Mouse (Mus musculus): ENCODE data around the gene Gm2174. TPM values are rescaled to one million over a fixed set of nuclear protein-coding genes. Genes with fewer than 3 reads are reported as not detected.

Gene Gm2174
- polyA plus RNA-seq (2015; fragmentation: Nextera tagmentation; extraction: Ambion mirVana) = 0.69 and 0.77 TPM in 2 replicates

DNA sequence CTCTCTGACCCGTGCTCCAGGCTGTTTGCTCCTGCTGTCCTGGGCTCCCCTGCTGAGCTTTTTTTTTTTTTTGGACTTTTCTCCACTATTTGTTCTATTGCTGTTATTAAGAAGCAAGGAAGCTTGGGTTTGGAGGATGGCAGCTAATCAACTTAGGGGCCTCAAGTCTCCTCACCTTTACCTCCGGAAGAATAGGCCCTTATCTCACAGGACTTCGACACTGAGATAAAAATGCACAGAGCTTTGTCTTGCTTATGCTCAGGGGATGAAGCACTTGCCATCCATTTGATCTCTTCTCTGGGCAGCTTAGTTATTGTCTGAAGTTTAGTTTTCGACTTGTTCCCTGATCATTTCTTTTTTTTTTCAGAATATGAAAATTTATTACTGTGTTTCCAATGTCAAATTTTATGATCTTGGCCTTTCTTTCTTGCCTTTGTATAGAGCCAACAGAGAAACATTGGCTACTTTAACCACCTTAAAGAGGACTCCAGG lies at the start of gene Gm2174:
Gene Gm2174 (plus strand): TSS at position 442 of the 492 bp plus-strand sequence.
- WGBS = 52% methylated on average over 4 of the region's 4 CpGs
- H3K4me3 ChIP-seq (ENCODE audit: low read depth, low read length) = no peak within 1 kb of the TSS
- ATAC-seq = no peak

DNA sequence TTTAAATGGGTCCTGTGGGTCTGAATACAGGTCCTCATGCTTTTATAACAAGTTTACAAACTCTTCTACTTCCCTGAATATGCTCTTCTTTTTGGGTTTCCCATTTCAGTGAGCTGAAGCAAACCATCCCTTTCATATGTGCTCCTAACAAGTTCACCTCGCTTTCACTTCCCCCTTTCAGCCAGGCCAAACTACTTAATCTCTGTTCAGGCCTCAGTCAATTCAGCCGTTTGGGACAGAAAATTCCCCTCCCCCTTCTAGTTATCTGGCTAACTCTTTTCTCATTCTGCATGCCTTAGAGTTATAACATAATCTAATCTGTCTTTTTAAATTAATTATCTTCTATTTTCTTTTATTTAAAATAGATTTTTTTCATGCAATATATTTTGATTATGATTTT lies 43.1 kb upstream of the Gm2174 start:
- H3K27me3 ChIP-seq (replicated peaks; ENCODE audit: control insufficient read depth, insufficient read depth, low read length) = no peaks in the 10 kb centered on the region
- H3K4me1 ChIP-seq (replicated peaks; ENCODE audit: control insufficient read depth, insufficient read depth, low read length) = no peaks in the 10 kb centered on the region
- no peak overlapping the region for H3K27ac ChIP-seq (ENCODE audit: low read depth, low read length)
- ATAC-seq = no peak
- H3K9me3 ChIP-seq (ENCODE audit: control insufficient read depth) = no peaks in the 10 kb centered on the region
- H3K36me3 ChIP-seq (ENCODE audit: control insufficient read depth, insufficient read depth) = no peaks in the 10 kb centered on the region
- no peak overlapping the region for H3K4me3 ChIP-seq (ENCODE audit: low read depth, low read length)
- no peak overlapping the region for H3K9ac ChIP-seq (ENCODE audit: low read depth, low read length)
- no peak for TF ChIP-seq CTCF (IDR thresholded peaks at IDR 0.05; ENCODE audit: low read depth)
- 42% methylated on average over 2 of the region's 2 CpGs for WGBS
- H3K4me2 ChIP-seq (replicated peaks; ENCODE audit: low read depth) = no peak overlapping the region

More for the DNA sequence above, at the start of gene Gm2174:
- no peaks in the 10 kb centered on the region for H3K36me3 ChIP-seq (ENCODE audit: control insufficient read depth, insufficient read depth)
- TF ChIP-seq CTCF (IDR thresholded peaks at IDR 0.05; ENCODE audit: low read depth) = no peak
- H3K4me1 ChIP-seq (replicated peaks; ENCODE audit: control insufficient read depth, insufficient read depth, low read length) = no peaks in the 10 kb centered on the region
- no peak within 1 kb of the TSS for H3K4me2 ChIP-seq (replicated peaks; ENCODE audit: low read depth)
- no peak within 1 kb of the TSS for H3K27ac ChIP-seq (ENCODE audit: low read depth, low read length)
- no peaks in the 10 kb centered on the region for H3K9me3 ChIP-seq (ENCODE audit: control insufficient read depth)
- no peak within 1 kb of the TSS for H3K9ac ChIP-seq (ENCODE audit: low read depth, low read length)
- no peaks in the 10 kb centered on the region for H3K27me3 ChIP-seq (replicated peaks; ENCODE audit: control insufficient read depth, insufficient read depth, low read length)

DNA sequence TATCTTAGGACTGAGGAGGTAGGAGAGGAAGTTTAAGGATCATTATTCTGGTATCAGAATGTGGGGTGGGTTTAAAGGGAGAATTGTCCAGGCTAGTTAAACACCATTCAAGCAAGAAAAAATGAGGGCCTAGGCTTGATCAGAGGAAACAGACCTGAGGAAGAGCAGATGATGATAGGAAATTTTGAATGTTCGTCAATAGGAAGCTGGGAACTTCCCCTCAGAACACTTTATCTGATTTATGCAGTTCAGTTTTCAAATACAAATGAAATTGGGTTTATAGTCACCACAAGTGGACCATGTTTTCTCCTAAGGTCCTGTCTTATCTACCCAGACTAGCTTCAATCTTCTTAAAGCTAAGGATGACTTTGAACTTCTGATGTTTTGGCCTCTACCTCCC lies 42.3 kb upstream of the Gm2174 start:
- H3K4me1 ChIP-seq (replicated peaks; ENCODE audit: control insufficient read depth, insufficient read depth, low read length) = no peaks in the 10 kb centered on the region
- no peak overlapping the region for H3K4me2 ChIP-seq (replicated peaks; ENCODE audit: low read depth)
- ATAC-seq = no peak
- WGBS = 52% methylated on average over 1 of the region's 1 CpGs
- H3K4me3 ChIP-seq (ENCODE audit: low read depth, low read length) = no peak overlapping the region
- TF ChIP-seq CTCF (IDR thresholded peaks at IDR 0.05; ENCODE audit: low read depth) = no peak
- no peaks in the 10 kb centered on the region for H3K36me3 ChIP-seq (ENCODE audit: control insufficient read depth, insufficient read depth)
- H3K27me3 ChIP-seq (replicated peaks; ENCODE audit: control insufficient read depth, insufficient read depth, low read length) = no peaks in the 10 kb centered on the region
- H3K9me3 ChIP-seq (ENCODE audit: control insufficient read depth) = no peaks in the 10 kb centered on the region
- H3K27ac ChIP-seq (ENCODE audit: low read depth, low read length) = no peak overlapping the region
- no peak overlapping the region for H3K9ac ChIP-seq (ENCODE audit: low read depth, low read length)

DNA sequence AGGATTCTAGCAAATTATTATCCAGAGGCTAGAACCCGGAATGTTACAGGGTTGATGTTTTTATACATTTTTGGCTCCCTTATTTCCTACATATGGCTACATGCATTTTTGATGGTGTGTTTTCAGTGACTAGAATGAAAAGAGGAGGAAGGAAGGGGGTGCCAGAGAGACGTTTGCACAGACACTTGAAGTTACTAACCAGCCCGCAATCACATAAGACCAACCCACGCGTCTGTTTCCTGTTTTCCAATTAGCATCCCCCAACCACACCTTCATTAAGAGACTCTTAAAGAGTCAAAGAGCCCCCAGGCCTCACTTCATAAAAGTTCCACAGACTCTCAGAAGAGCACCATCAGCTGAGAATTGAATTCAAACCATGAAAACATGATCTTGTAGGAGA lies 41.6 kb upstream of the Gm2174 start:
- Histone ChIP-seq H3K36me3 (ENCODE audit: control insufficient read depth, insufficient read depth) (no peaks in the 10 kb centered on the region), H3K9me3 (ENCODE audit: control insufficient read depth) (no peaks in the 10 kb centered on the region), H3K4me1 (replicated peaks; ENCODE audit: control insufficient read depth, insufficient read depth, low read length) (no peaks in the 10 kb centered on the region), H3K27ac (ENCODE audit: low read depth, low read length) (no peak overlapping the region), H3K9ac (ENCODE audit: low read depth, low read length) (no peak overlapping the region), H3K27me3 (replicated peaks; ENCODE audit: control insufficient read depth, insufficient read depth, low read length) (no peaks in the 10 kb centered on the region), H3K4me2 (replicated peaks; ENCODE audit: low read depth) (no peak overlapping the region), H3K4me3 (ENCODE audit: low read depth, low read length) (no peak overlapping the region)
- no peak for TF ChIP-seq CTCF (IDR thresholded peaks at IDR 0.05; ENCODE audit: low read depth)
- ATAC-seq = no peak
- WGBS = 61% methylated on average over 5 of the region's 5 CpGs

DNA sequence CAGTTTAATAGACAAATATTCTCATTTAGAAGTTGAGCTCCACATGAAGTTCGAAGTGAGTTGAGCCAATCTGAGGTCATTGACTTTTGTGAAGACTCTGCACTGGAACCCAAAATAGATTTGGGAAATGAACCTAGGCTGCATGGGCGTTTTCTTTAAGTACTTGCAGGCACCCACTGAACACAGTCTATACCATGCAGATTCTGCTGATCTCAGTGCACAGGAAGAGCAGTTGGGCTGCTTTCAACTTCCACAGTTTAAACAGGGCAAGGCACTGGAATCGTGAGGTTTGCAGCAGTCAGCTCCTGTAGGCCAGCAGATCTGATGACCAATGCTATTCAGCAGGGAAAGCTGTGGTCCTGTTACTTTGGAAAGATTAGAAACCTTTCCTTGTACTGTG lies 31.5 kb upstream of the Gm2174 start:
- Histone ChIP-seq H3K4me2 (replicated peaks; ENCODE audit: low read depth) (no peak overlapping the region), H3K4me1 (replicated peaks; ENCODE audit: control insufficient read depth, insufficient read depth, low read length) (no peaks in the 10 kb centered on the region), H3K4me3 (ENCODE audit: low read depth, low read length) (no peak overlapping the region), H3K9me3 (ENCODE audit: control insufficient read depth) (no peaks in the 10 kb centered on the region), H3K9ac (ENCODE audit: low read depth, low read length) (no peak overlapping the region), H3K27ac (ENCODE audit: low read depth, low read length) (no peak overlapping the region), H3K36me3 (ENCODE audit: control insufficient read depth, insufficient read depth) (no peaks in the 10 kb centered on the region), H3K27me3 (replicated peaks; ENCODE audit: control insufficient read depth, insufficient read depth, low read length) (no peaks in the 10 kb centered on the region)
- TF ChIP-seq CTCF (IDR thresholded peaks at IDR 0.05; ENCODE audit: low read depth) = no peak
- ATAC-seq = no peak
- WGBS = 60% methylated on average over 3 of the region's 3 CpGs

DNA sequence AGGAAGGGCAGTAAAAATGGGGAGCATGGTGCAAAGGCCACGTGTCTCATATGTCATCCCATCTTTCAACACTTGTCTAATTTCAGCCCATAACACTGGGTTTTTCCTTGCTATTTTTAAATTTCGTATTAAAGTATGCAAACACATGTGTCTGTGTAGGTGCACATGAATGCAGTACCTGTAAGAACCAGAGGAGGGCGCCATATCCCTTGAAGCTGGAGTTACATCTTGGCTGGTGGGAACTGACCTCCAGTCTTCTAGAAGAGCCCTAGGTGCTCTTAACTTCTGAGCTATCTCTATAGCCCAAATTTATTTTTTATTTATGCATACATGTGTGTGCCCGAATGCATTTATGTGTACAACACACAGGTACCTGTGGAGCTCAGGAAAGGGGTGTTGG lies 30.2 kb upstream of the Gm2174 start:
- H3K36me3 ChIP-seq (ENCODE audit: control insufficient read depth, insufficient read depth) = no peaks in the 10 kb centered on the region
- no peaks in the 10 kb centered on the region for H3K4me1 ChIP-seq (replicated peaks; ENCODE audit: control insufficient read depth, insufficient read depth, low read length)
- H3K9ac ChIP-seq (ENCODE audit: low read depth, low read length) = no peak overlapping the region
- H3K27me3 ChIP-seq (replicated peaks; ENCODE audit: control insufficient read depth, insufficient read depth, low read length) = no peaks in the 10 kb centered on the region
- no peak; the same call in 1 of the 2 replicates for TF ChIP-seq CTCF (IDR thresholded peaks at IDR 0.05; ENCODE audit: low read depth)
- no peak overlapping the region for H3K27ac ChIP-seq (ENCODE audit: low read depth, low read length)
- H3K4me3 ChIP-seq (ENCODE audit: low read depth, low read length) = no peak overlapping the region
- H3K4me2 ChIP-seq (replicated peaks; ENCODE audit: low read depth) = no peak overlapping the region
- ATAC-seq = no peak
- H3K9me3 ChIP-seq (ENCODE audit: control insufficient read depth) = no peaks in the 10 kb centered on the region
- 75% methylated on average over 4 of the region's 4 CpGs for WGBS

DNA sequence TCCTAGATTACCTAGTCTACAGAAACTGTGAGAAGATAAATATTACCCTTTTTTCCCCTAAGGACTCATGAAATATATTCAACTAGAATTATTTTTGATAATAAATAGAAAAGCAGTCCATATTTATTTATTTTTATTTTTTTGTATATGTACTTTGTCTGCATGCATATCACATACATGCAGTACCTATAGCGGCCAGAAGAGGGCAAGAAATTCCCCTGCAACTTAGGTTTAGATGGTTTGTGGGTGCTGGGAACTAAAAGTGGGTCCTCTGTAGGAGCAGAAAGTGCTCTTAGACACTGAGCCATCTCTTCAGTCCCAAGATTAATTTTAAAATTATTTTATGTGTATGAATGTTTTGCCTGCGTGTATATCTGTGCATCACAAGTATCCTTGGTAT lies 17.2 kb upstream of the Gm2174 start:
- no peaks in the 10 kb centered on the region for H3K9me3 ChIP-seq (ENCODE audit: control insufficient read depth)
- no peak for ATAC-seq
- H3K27ac ChIP-seq (ENCODE audit: low read depth, low read length) = no peak overlapping the region
- H3K27me3 ChIP-seq (replicated peaks; ENCODE audit: control insufficient read depth, insufficient read depth, low read length) = no peaks in the 10 kb centered on the region
- peak; percentile 49 for TF ChIP-seq CTCF (IDR thresholded peaks at IDR 0.05; ENCODE audit: low read depth)
- H3K4me3 ChIP-seq (ENCODE audit: low read depth, low read length) = no peak overlapping the region
- H3K36me3 ChIP-seq (ENCODE audit: control insufficient read depth, insufficient read depth) = no peaks in the 10 kb centered on the region
- no peak overlapping the region for H3K4me2 ChIP-seq (replicated peaks; ENCODE audit: low read depth)
- no peaks in the 10 kb centered on the region for H3K4me1 ChIP-seq (replicated peaks; ENCODE audit: control insufficient read depth, insufficient read depth, low read length)
- WGBS = 53% methylated on average over 2 of the region's 2 CpGs
- H3K9ac ChIP-seq (ENCODE audit: low read depth, low read length) = no peak overlapping the region
